Mouse (Mus musculus): Measurements from ENCODE around the gene Dennd4a. TPM values are rescaled to one million over a fixed set of nuclear protein-coding genes. Genes with fewer than 3 reads are reported as not detected.

Gene Dennd4a
- polyA plus RNA-seq, 1 experiment from 2014 or later, result 9.2 TPM

GRCm38 (mm10) chr9:64793794-64794193, 17.3 kb upstream of the Dennd4a start:
- no peaks in the 10 kb centered on the region for H3K4me1 ChIP-seq (ENCODE audit: control insufficient read depth, insufficient read depth, low read depth, low read length)

GRCm38 (mm10) chr9:64794448-64795420, 16.4 kb upstream of the Dennd4a start:
- Histone ChIP-seq H3K4me1 (ENCODE audit: control insufficient read depth, insufficient read depth, low read depth, low read length) (no peaks in the 10 kb centered on the region), H3K36me3 (ENCODE audit: control insufficient read depth, insufficient read depth, low read length) (no peaks in the 10 kb centered on the region), H3K9me3 (ENCODE audit: control insufficient read depth, low read length) (no peaks in the 10 kb centered on the region), H3K27me3 (replicated peaks; ENCODE audit: control insufficient read depth, insufficient read depth, low read length) (no peaks in the 10 kb centered on the region), H3K4me2 (ENCODE audit: low read length) (no peak overlapping the region), H3K27ac (ENCODE audit: low read depth, low read length) (no peak overlapping the region), H3K9ac (ENCODE audit: low read depth, low read length) (no peak overlapping the region), H3K4me3 (ENCODE audit: low read length) (no peak overlapping the region)
- WGBS, result 83% methylated on average over 6 of the region's 6 CpGs
- ATAC-seq, result no peak

More at GRCm38 (mm10) chr9:64793794-64794193, 17.3 kb upstream of the Dennd4a start:
- no peaks in the 10 kb centered on the region for H3K36me3 ChIP-seq (ENCODE audit: control insufficient read depth, insufficient read depth, low read length)
- no peak overlapping the region for H3K27ac ChIP-seq (ENCODE audit: low read depth, low read length)
- no peaks in the 10 kb centered on the region for H3K9me3 ChIP-seq (ENCODE audit: control insufficient read depth, low read length)
- ATAC-seq, result no peak
- no peak overlapping the region for H3K9ac ChIP-seq (ENCODE audit: low read depth, low read length)
- no peaks in the 10 kb centered on the region for H3K27me3 ChIP-seq (replicated peaks; ENCODE audit: control insufficient read depth, insufficient read depth, low read length)
- no peak overlapping the region for H3K4me2 ChIP-seq (ENCODE audit: low read length)
- 64% methylated on average over 3 of the region's 3 CpGs for WGBS
- H3K4me3 ChIP-seq (ENCODE audit: low read length), result no peak overlapping the region

- WGBS, result 75% methylated on average over 3 of the region's 3 CpGs
- no peak for ATAC-seq
- Histone ChIP-seq H3K4me1 (ENCODE audit: control insufficient read depth, insufficient read depth, low read depth, low read length) (no peaks in the 10 kb centered on the region), H3K4me3 (ENCODE audit: low read length) (no peak overlapping the region), H3K9me3 (ENCODE audit: control insufficient read depth, low read length) (peaks cover 4% of the 10 kb centered on the region; the same call in 1 of the 2 replicates), H3K27me3 (replicated peaks; ENCODE audit: control insufficient read depth, insufficient read depth, low read length) (no peaks in the 10 kb centered on the region), H3K36me3 (ENCODE audit: control insufficient read depth, insufficient read depth, low read length) (no peaks in the 10 kb centered on the region), H3K9ac (ENCODE audit: low read depth, low read length) (no peak overlapping the region), H3K4me2 (ENCODE audit: low read length) (no peak overlapping the region), H3K27ac (ENCODE audit: low read depth, low read length) (no peak overlapping the region)
Measured at GRCm38 (mm10) chr9:64795846-64796615, 15.1 kb upstream of the Dennd4a start.

- Histone ChIP-seq H3K4me2 (ENCODE audit: low read length) (no peak overlapping the region), H3K27ac (ENCODE audit: low read depth, low read length) (no peak overlapping the region), H3K4me3 (ENCODE audit: low read length) (no peak overlapping the region), H3K4me1 (ENCODE audit: control insufficient read depth, insufficient read depth, low read depth, low read length) (no peaks in the 10 kb centered on the region), H3K9me3 (ENCODE audit: control insufficient read depth, low read length) (peaks cover 5% of the 10 kb centered on the region; the same call in 1 of the 2 replicates), H3K9ac (ENCODE audit: low read depth, low read length) (no peak overlapping the region), H3K36me3 (ENCODE audit: control insufficient read depth, insufficient read depth, low read length) (no peaks in the 10 kb centered on the region), H3K27me3 (replicated peaks; ENCODE audit: control insufficient read depth, insufficient read depth, low read length) (no peaks in the 10 kb centered on the region)
- WGBS, result 93% methylated on average over 4 of the region's 4 CpGs
- no peak for ATAC-seq
Measured at GRCm38 (mm10) chr9:64797392-64797791, 13.7 kb upstream of the Dennd4a start.

- no peak for ATAC-seq
- no peak overlapping the region for H3K27ac ChIP-seq (ENCODE audit: low read depth, low read length)
Measured at GRCm38 (mm10) chr9:64798099-64798498, 13.0 kb upstream of the Dennd4a start.

GRCm38 (mm10) chr9:64798859-64799258, 12.3 kb upstream of the Dennd4a start:
- 94% methylated on average over 2 of the region's 2 CpGs for WGBS
- H3K9me3 ChIP-seq (ENCODE audit: control insufficient read depth, low read length), result peaks cover 5% of the 10 kb centered on the region; the same call in 1 of the 2 replicates
- no peak for ATAC-seq
- H3K4me3 ChIP-seq (ENCODE audit: low read length), result no peak overlapping the region
- H3K27ac ChIP-seq (ENCODE audit: low read depth, low read length), result no peak overlapping the region
- no peaks in the 10 kb centered on the region for H3K27me3 ChIP-seq (replicated peaks; ENCODE audit: control insufficient read depth, insufficient read depth, low read length)
- H3K9ac ChIP-seq (ENCODE audit: low read depth, low read length), result no peak overlapping the region
- H3K4me2 ChIP-seq (ENCODE audit: low read length), result no peak overlapping the region
- H3K36me3 ChIP-seq (ENCODE audit: control insufficient read depth, insufficient read depth, low read length), result no peaks in the 10 kb centered on the region
- no peaks in the 10 kb centered on the region for H3K4me1 ChIP-seq (ENCODE audit: control insufficient read depth, insufficient read depth, low read depth, low read length)

More at GRCm38 (mm10) chr9:64798099-64798498, 13.0 kb upstream of the Dennd4a start:
- Histone ChIP-seq H3K4me3 (ENCODE audit: low read length) (no peak overlapping the region), H3K9me3 (ENCODE audit: control insufficient read depth, low read length) (peaks cover 5% of the 10 kb centered on the region; the same call in 1 of the 2 replicates), H3K4me1 (ENCODE audit: control insufficient read depth, insufficient read depth, low read depth, low read length) (no peaks in the 10 kb centered on the region), H3K36me3 (ENCODE audit: control insufficient read depth, insufficient read depth, low read length) (no peaks in the 10 kb centered on the region), H3K9ac (ENCODE audit: low read depth, low read length) (no peak overlapping the region), H3K4me2 (ENCODE audit: low read length) (no peak overlapping the region), H3K27me3 (replicated peaks; ENCODE audit: control insufficient read depth, insufficient read depth, low read length) (no peaks in the 10 kb centered on the region)

- Histone ChIP-seq H3K4me2 (ENCODE audit: low read length) (no peak overlapping the region), H3K9me3 (ENCODE audit: control insufficient read depth, low read length) (peaks cover 5% of the 10 kb centered on the region; the same call in 1 of the 2 replicates), H3K9ac (ENCODE audit: low read depth, low read length) (no peak overlapping the region), H3K27me3 (replicated peaks; ENCODE audit: control insufficient read depth, insufficient read depth, low read length) (no peaks in the 10 kb centered on the region), H3K4me1 (ENCODE audit: control insufficient read depth, insufficient read depth, low read depth, low read length) (no peaks in the 10 kb centered on the region), H3K36me3 (ENCODE audit: control insufficient read depth, insufficient read depth, low read length) (no peaks in the 10 kb centered on the region), H3K27ac (ENCODE audit: low read depth, low read length) (no peak overlapping the region), H3K4me3 (ENCODE audit: low read length) (no peak overlapping the region)
- ATAC-seq, result no peak
- WGBS, result 92% methylated on average over 5 of the region's 5 CpGs
Measured at GRCm38 (mm10) chr9:64799504-64799903, 11.6 kb upstream of the Dennd4a start.

GRCm38 (mm10) chr9:64802561-64802960, 8.6 kb upstream of the Dennd4a start:
- Histone ChIP-seq H3K4me1 (ENCODE audit: control insufficient read depth, insufficient read depth, low read depth, low read length) (no peaks in the 10 kb centered on the region), H3K4me3 (ENCODE audit: low read length) (no peak overlapping the region), H3K4me2 (ENCODE audit: low read length) (no peak overlapping the region), H3K9ac (ENCODE audit: low read depth, low read length) (no peak overlapping the region), H3K27ac (ENCODE audit: low read depth, low read length) (no peak overlapping the region), H3K9me3 (ENCODE audit: control insufficient read depth, low read length) (peaks cover 5% of the 10 kb centered on the region; the same call in 1 of the 2 replicates), H3K36me3 (ENCODE audit: control insufficient read depth, insufficient read depth, low read length) (no peaks in the 10 kb centered on the region), H3K27me3 (replicated peaks; ENCODE audit: control insufficient read depth, insufficient read depth, low read length) (no peaks in the 10 kb centered on the region)
- ATAC-seq, result no peak
- 90% methylated on average over 5 of the region's 5 CpGs for WGBS

Data from hindbrain, embryonic 16.5 days (tissue).